Mouse (Mus musculus): ENCODE measurements at regions not wholly inside any gene's neighbourhood (a gene's known extent, or its start where the extent isn't known, plus 50 kb on each side); places are given as distances from the start of the nearest gene placed in this dataset.

DNA sequence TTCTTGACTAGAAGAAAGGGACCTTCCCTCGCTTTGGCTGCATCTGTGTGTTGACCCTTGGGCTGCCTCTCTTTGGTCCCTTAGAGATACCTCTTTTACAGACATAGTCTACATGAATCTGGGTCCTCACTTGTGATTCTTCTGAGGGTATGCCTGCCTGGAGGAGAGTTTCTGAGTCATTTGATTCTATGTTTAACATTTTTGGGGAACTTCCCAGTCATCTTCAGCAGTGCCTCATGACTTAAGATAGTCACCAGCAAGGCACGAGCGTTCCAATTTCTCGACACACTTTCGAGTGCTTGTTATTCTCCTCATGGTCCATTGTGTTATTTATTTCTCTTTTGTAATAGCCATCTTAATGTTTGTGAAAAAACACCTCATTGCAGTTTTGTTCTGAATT is 549.4 kb upstream of the Gulo start:
- 83% methylated on average over 5 of the region's 5 CpGs for WGBS

DNA sequence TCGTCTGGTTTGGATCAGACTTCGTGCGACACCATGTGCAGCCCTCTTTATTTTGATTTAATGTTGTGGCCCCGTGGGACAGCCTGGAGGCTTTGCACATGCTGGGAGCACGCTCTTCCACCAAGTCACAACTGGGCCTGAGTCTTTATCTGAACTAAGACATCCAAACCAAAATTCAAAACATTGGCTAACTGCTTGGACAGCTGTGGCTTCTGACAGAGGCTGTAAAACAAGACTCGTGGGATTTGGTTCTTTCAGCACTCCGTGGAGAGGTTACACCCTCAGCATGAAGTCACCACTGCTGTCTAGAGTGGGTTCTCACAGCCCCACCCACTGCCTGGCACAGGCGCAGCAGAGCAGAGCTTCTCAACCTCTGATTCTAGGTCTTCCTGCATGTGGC is 548.6 kb upstream of the Gulo start:
- no peak overlapping the region for H3K4me3 ChIP-seq (ENCODE audit: low read depth, low read length)
- H3K27me3 ChIP-seq (ENCODE audit: control insufficient read depth, insufficient read depth, low read length): no peaks in the 10 kb centered on the region
- ATAC-seq (ENCODE audit: insufficient read depth, low read depth) (peak; percentile 62; the same call in 1 of the 2 replicates), DNase-seq (ENCODE audit: low spot score) (peak; percentile 7)
- TF ChIP-seq CTCF (IDR thresholded peaks at IDR 0.05; ENCODE audit: low read depth) (no peak), EP300 (IDR thresholded peaks at IDR 0.05; ENCODE audit: low read depth) (no peak)
- H3K36me3 ChIP-seq (replicated peaks; ENCODE audit: control insufficient read depth, insufficient read depth, low read length): no peaks in the 10 kb centered on the region
- H3K9ac ChIP-seq (replicated peaks; ENCODE audit: low read depth, low read length): no peak overlapping the region
- no peak overlapping the region for H3K27ac ChIP-seq (ENCODE audit: low read depth)
- no peaks in the 10 kb centered on the region for H3K4me1 ChIP-seq (ENCODE audit: control insufficient read depth, insufficient read depth)
- WGBS: 65% methylated on average over 8 of the region's 8 CpGs
- H3K9me3 ChIP-seq (replicated peaks; ENCODE audit: control insufficient read depth, low read length): no peaks in the 10 kb centered on the region
- H3K4me2 ChIP-seq (ENCODE audit: low read depth, low read length): no peak overlapping the region

More for the DNA sequence above, 549.4 kb upstream of the Gulo start:
- no peaks in the 10 kb centered on the region for H3K9me3 ChIP-seq (replicated peaks; ENCODE audit: control insufficient read depth, low read length)
- no peak overlapping the region for H3K4me2 ChIP-seq (ENCODE audit: low read depth, low read length)
- no peaks in the 10 kb centered on the region for H3K36me3 ChIP-seq (replicated peaks; ENCODE audit: control insufficient read depth, insufficient read depth, low read length)
- DNase-seq (ENCODE audit: low spot score) (no peak), ATAC-seq (ENCODE audit: insufficient read depth, low read depth) (no peak)
- H3K27ac ChIP-seq (ENCODE audit: low read depth): no peak overlapping the region
- H3K27me3 ChIP-seq (ENCODE audit: control insufficient read depth, insufficient read depth, low read length): no peaks in the 10 kb centered on the region
- H3K4me1 ChIP-seq (ENCODE audit: control insufficient read depth, insufficient read depth): no peaks in the 10 kb centered on the region
- no peak overlapping the region for H3K4me3 ChIP-seq (ENCODE audit: low read depth, low read length)
- H3K9ac ChIP-seq (replicated peaks; ENCODE audit: low read depth, low read length): no peak overlapping the region
- TF ChIP-seq CTCF (IDR thresholded peaks at IDR 0.05; ENCODE audit: low read depth): no peak

DNA sequence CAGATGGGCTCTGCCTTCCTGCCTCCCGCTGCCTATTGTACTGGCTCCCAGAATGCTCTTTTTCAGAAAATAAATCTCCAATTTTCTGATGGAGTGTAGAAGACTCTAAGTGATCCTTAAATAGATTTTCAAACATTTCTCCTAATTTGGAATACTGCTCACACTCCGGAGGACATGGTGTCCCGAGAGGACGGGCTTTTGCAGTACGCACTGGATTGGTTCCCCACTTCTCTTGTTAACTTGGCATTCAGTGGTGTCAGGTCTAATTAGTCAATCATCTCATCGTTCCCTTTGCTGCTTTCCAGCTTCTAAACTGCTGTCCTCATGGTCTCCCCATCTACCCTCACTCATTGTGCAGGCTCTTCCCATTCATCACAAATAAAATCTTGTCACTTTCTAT is 529.5 kb upstream of the Gulo start:
- TF ChIP-seq CTCF (IDR thresholded peaks at IDR 0.05; ENCODE audit: low read depth) (no peak), EP300 (IDR thresholded peaks at IDR 0.05; ENCODE audit: low read depth) (no peak)
- no peaks in the 10 kb centered on the region for H3K27me3 ChIP-seq (ENCODE audit: control insufficient read depth, insufficient read depth, low read length)
- WGBS: 74% methylated on average over 6 of the region's 6 CpGs
- no peak overlapping the region for H3K4me3 ChIP-seq (ENCODE audit: low read depth, low read length)
- H3K4me2 ChIP-seq (ENCODE audit: low read depth, low read length): no peak overlapping the region
- H3K9ac ChIP-seq (replicated peaks; ENCODE audit: low read depth, low read length): no peak overlapping the region
- DNase-seq (ENCODE audit: low spot score) (no peak), ATAC-seq (ENCODE audit: insufficient read depth, low read depth) (no peak)
- H3K36me3 ChIP-seq (replicated peaks; ENCODE audit: control insufficient read depth, insufficient read depth, low read length): no peaks in the 10 kb centered on the region
- H3K9me3 ChIP-seq (replicated peaks; ENCODE audit: control insufficient read depth, low read length): no peaks in the 10 kb centered on the region
- H3K27ac ChIP-seq (ENCODE audit: low read depth): no peak overlapping the region
- no peaks in the 10 kb centered on the region for H3K4me1 ChIP-seq (ENCODE audit: control insufficient read depth, insufficient read depth)

DNA sequence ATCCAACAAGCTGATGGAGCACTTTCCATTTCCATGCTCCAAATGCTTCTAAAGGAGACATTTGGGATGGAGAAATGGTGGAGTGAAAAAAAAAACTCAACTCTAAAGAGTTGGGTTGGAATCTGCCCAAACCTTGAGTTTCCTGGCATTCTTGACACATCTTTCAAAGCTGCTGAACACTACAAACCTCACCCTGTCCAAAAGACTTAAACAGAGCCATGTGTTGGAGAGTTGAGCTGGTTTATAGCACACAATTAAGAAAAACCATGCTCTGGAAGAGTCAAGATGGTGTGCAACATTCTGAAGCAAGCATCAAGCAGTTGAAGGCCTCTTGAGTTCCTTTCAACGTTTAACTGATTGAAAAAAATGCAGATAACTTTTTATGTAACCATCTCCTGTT is 525.7 kb upstream of the Gulo start:
- no peak overlapping the region for H3K4me3 ChIP-seq (ENCODE audit: low read depth, low read length)
- no peak for DNase-seq (ENCODE audit: low spot score)
- no peaks in the 10 kb centered on the region for H3K9me3 ChIP-seq (replicated peaks; ENCODE audit: control insufficient read depth, low read length)
- WGBS: 48% methylated on average over 1 of the region's 1 CpGs
- ATAC-seq (ENCODE audit: insufficient read depth, low read depth): no peak
- no peaks in the 10 kb centered on the region for H3K4me1 ChIP-seq (ENCODE audit: control insufficient read depth, insufficient read depth)
- TF ChIP-seq CTCF (IDR thresholded peaks at IDR 0.05; ENCODE audit: low read depth): no peak
- no peak for TF ChIP-seq EP300 (IDR thresholded peaks at IDR 0.05; ENCODE audit: low read depth)
- no peak overlapping the region for H3K9ac ChIP-seq (replicated peaks; ENCODE audit: low read depth, low read length)
- no peaks in the 10 kb centered on the region for H3K27me3 ChIP-seq (ENCODE audit: control insufficient read depth, insufficient read depth, low read length)
- H3K4me2 ChIP-seq (ENCODE audit: low read depth, low read length): no peak overlapping the region
- H3K27ac ChIP-seq (ENCODE audit: low read depth): no peak overlapping the region
- H3K36me3 ChIP-seq (replicated peaks; ENCODE audit: control insufficient read depth, insufficient read depth, low read length): no peaks in the 10 kb centered on the region

DNA sequence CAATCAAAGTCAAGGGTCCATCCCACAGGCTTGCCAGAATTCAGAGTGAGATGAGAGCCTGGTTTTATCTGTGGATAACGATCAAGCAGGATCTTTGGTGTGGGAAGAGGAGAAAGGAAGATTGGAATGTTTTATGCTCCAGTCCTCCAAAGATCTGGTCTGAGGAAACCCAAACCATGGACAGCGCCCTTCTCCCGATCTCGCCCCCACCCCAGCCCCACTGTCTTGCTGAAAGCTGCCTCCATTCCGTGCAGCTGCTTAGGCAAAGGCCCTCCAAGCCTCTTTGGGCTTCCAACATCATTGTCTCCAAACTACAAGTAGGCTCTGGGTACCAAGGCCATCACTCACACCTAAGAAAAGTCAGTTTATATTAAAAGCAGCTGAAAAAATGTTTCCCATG is 519.1 kb upstream of the Gulo start:
- no peaks in the 10 kb centered on the region for H3K9me3 ChIP-seq (replicated peaks; ENCODE audit: control insufficient read depth, low read length)
- WGBS: 24% methylated on average over 5 of the region's 5 CpGs
- no peaks in the 10 kb centered on the region for H3K4me1 ChIP-seq (ENCODE audit: control insufficient read depth, insufficient read depth)
- no peaks in the 10 kb centered on the region for H3K36me3 ChIP-seq (replicated peaks; ENCODE audit: control insufficient read depth, insufficient read depth, low read length)
- H3K27me3 ChIP-seq (ENCODE audit: control insufficient read depth, insufficient read depth, low read length): no peaks in the 10 kb centered on the region
- no peak overlapping the region for H3K4me3 ChIP-seq (ENCODE audit: low read depth, low read length)
- DNase-seq (ENCODE audit: low spot score): no peak
- no peak for TF ChIP-seq EP300 (IDR thresholded peaks at IDR 0.05; ENCODE audit: low read depth)
- TF ChIP-seq CTCF (IDR thresholded peaks at IDR 0.05; ENCODE audit: low read depth): no peak
- no peak overlapping the region for H3K4me2 ChIP-seq (ENCODE audit: low read depth, low read length)
- no peak overlapping the region for H3K9ac ChIP-seq (replicated peaks; ENCODE audit: low read depth, low read length)
- H3K27ac ChIP-seq (ENCODE audit: low read depth): no peak overlapping the region
- ATAC-seq (ENCODE audit: insufficient read depth, low read depth): no peak

DNA sequence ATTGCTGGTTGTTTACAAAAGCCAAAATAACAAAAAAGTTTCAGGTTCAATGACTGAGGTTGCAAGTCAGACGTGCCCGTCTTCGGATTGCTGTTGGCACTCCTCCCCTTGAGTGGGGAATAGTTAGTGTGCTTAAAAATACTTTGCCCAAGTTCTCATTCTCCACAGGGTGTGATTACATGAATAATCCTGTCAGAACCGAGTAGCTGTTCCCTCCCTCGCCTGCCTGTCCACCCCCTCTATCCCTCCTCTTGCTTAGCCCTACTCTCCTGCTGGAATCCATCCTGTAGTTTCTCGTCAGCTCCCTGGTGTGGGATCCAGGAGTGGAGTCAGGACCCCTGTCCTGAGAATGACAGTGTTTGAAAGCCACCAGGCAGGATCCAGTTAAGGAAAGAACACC is 518.1 kb upstream of the Gulo start:
- no peaks in the 10 kb centered on the region for H3K4me1 ChIP-seq (ENCODE audit: control insufficient read depth, insufficient read depth)
- H3K27ac ChIP-seq (ENCODE audit: low read depth): no peak overlapping the region
- no peaks in the 10 kb centered on the region for H3K36me3 ChIP-seq (replicated peaks; ENCODE audit: control insufficient read depth, insufficient read depth, low read length)
- 62% methylated on average over 6 of the region's 6 CpGs for WGBS
- DNase-seq (ENCODE audit: low spot score) (no peak), ATAC-seq (ENCODE audit: insufficient read depth, low read depth) (no peak)
- H3K9ac ChIP-seq (replicated peaks; ENCODE audit: low read depth, low read length): no peak overlapping the region
- no peaks in the 10 kb centered on the region for H3K27me3 ChIP-seq (ENCODE audit: control insufficient read depth, insufficient read depth, low read length)
- no peak overlapping the region for H3K4me3 ChIP-seq (ENCODE audit: low read depth, low read length)
- no peaks in the 10 kb centered on the region for H3K9me3 ChIP-seq (replicated peaks; ENCODE audit: control insufficient read depth, low read length)
- no peak for TF ChIP-seq EP300 (IDR thresholded peaks at IDR 0.05; ENCODE audit: low read depth)
- no peak for TF ChIP-seq CTCF (IDR thresholded peaks at IDR 0.05; ENCODE audit: low read depth)
- H3K4me2 ChIP-seq (ENCODE audit: low read depth, low read length): no peak overlapping the region

Data from heart, postnatal 0 days (tissue).